Mouse (Mus musculus) liver, embryonic 14.5 days (tissue): ENCODE measurements around the gene Epb41l1.

ENCODE experiments used
- CTCF ChIP-seq: IDR thresholded peaks from 2 replicates; pipeline ENCODE4 v1.5.1; 2016; ENCODE audit warnings: antibody characterized with exemption, low read depth, control low read depth
- EP300 ChIP-seq: IDR thresholded peaks from 2 replicates; pipeline ENCODE4 v1.6.1; 2016; ENCODE audit warnings: antibody characterized with exemption, low read depth

GRCm38 (mm10) chr2:156480267-156480666, 59.6 kb downstream of the Epb41l1 start:
- no peak for TF ChIP-seq CTCF
- no peak for TF ChIP-seq EP300
